Mouse (Mus musculus): Measurements from ENCODE around the gene Pagr1b. TPM values are rescaled to one million over a fixed set of nuclear protein-coding genes. Genes with fewer than 3 reads are reported as not detected.
A peak's percentile ranks its signal among the peaks of the same experiment; 100 is the strongest.

The Pagr1b gene
- total RNA-seq, 2 experiments from 2014 or later = not detected

DNA sequence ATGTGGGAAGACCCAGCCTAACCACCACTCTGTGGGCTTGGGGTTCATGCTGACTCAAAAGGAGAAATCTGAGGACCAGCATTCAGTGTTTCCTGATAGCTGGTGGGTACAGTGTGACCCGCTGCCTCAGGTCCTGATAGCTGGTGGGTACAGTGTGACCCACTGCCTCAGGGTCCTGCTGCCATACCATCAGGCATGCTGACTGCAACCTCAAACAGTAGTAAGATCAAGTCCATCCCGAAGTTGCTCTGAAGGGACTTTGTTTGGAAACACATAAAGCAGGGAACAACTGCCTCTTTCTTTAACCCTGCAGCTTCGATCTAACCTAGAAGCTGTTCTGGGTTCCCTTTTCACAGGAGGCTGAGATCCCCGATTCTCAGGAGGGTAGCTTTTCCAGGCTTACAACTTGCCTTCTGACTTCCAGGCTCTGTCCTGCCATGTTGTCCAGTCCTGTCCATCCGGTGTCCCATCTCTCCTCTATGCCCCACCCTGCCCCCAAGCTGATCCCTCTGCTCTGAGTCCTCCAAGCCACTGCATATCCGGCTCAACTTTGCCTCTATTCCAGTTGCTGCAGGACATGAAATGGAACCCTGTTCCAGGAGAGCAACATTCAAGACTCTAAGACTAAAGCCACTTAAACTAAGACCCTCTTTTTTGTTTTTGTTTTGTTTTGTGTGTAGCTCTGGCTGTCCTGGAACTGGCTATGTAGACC, 8.8 kb downstream of the Pagr1b start:
- DNase-seq = no peak

DNA sequence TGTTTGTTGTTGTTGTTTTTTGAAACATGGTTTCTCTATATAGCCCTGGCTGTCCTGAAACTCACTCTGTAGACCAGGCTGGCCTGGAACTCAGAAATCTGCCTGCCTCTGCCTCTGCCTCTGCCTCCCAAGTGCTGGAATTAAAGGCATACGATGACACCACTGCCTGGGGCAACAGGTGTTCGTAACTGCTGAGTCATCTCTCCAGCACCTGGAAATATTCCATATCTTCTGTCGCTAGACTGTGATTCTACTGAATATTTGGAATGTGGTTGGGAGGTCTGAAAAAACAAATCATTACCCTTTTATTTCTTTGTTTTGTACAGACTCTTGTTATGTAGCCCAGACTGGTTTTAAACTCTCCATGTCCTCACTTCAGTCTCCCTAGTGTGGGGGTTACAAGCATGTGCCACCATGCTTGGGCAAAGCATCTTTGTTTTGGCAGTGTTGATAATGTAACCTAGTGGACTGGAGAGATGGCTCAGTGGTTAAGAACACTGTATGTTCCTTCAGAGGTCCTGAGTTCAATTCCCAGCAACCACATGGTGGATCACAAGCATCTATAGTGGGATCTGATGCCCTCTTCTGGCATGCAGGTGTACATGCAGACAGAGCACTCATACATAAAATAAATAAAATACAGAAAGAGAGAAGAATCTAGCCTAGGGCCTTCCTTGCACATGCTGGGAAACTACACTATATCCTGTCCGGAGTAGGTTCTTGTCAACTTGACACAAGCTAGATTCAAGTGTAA, 12.0 kb downstream of the Pagr1b start:
- no peak for DNase-seq
- intact Hi-C loops (cut with DNase I) = no loop called here

More for the DNA sequence above, 8.8 kb downstream of the Pagr1b start:
- intact Hi-C loops (cut with DNase I) = no loop called here

DNA sequence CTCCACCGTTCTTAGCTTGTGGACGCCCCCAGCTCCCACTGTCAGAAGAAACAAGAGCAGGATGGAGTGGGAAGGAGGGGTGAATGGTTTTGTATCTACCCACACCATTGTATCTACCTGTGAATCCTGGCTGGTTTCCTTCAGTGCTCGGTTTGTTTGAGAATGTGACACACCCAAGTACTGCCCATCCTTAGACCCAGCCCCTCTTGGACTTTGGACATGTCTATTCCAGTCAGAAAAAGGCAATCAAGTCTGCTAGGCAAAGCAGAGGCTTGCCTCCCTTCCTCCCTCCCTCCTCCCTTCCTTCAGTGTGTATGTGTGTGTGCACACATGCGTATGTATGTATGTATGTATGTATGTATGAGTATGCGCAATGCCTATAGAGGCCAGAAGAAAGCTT, 12.7 kb downstream of the Pagr1b start:
- intact Hi-C loops (cut with DNase I) = no loop called here
- DNase-seq = no peak

DNA sequence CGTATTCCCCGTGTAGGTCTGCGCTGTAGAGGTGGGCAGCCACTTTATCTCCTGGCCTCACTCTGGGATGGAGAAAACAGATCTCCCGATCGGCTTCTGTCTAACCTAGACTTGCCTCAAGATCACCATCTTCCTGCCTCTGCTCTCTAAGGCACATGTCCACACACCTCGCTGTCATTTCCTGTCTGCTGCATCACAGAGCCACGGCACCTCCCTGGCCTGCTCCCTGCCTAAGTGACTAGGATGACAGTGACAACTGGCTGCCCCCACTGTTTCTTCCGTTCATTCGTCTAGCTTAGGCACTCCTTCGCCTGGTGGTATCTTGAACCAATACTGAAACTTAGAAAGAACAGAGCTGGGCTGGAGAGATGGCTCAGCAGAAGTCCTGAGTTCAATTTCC, 16.7 kb downstream of the Pagr1b start:
- intact Hi-C loops (cut with DNase I) = loop anchor here (5.0 kb wide), 1 partner anchor 52 kb away; the partner anchor contains the start of gene Asphd1
- no peak for DNase-seq

DNA sequence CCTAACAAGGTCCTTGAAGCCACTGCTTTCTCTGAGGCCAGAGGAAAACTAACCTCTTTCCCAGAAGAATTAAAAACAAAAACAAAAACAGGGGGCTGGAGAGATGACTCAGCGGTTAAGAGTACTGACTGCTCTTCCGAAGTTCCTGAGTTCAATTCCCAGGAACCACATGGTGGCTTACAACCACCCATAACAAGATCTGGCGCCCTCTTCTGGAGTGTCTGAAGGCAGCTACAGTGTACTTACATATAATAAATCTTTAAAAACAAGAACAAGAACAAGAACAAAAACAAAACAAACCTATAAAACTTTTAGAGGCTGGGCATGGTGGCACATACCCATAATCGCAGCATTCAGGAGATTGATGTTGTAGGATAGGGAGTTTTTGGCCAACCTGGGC, 19.8 kb downstream of the Pagr1b start:
- intact Hi-C loops (cut with DNase I) = loop anchor here (5.0 kb wide), 1 partner anchor 49 kb away; the partner anchor contains the start of gene Asphd1
- no peak for DNase-seq

DNA sequence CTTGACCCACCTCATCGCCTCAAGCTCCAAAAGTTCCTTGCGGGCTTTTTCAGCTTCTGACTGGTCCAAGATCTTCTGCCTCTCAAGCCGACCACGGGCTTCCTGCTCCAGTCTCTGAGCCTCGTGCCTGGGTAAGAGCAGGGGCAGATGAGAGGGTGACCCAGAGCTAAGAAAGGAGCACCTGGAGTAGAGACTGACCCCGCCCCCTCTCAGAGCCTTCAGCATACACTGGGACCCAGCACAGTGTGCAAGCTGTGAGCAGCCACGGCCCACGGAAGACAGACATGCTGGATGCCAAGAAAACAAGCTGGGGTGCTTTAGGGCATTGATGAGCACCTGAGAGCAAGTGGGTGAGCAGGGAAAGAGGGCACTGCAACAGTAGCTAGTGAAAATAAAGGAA, 27.5 kb downstream of the Pagr1b start:
- DNase-seq = no peak
- intact Hi-C loops (cut with DNase I) = no loop called here

DNA sequence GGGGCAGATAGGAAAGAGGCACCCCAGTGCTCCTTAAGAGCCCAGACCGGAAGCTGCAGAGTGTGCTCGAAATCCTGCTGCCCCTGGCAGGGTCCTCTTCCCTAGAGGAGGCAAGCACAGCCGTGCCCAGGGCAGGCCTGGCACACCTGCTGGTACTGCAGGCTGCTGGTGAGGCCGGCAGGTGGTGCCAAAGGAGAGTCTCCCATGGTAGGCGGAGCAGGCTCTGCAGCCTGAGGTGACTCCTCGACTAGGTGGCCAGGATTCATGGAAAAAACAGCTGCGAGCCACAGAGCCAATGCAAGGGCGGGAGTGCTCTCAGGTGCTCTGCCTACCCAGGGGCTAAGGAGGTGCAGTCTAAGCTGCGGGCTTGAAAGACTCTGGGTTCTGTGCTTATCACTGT, 30.0 kb downstream of the Pagr1b start:
- DNase-seq = peak in 1 of 2 experiments; percentile 26
- intact Hi-C loops (cut with DNase I) = loop anchor here (2.0 kb wide), 1 partner anchor 118 kb away; no protein-coding TSS in a partner anchor

DNA sequence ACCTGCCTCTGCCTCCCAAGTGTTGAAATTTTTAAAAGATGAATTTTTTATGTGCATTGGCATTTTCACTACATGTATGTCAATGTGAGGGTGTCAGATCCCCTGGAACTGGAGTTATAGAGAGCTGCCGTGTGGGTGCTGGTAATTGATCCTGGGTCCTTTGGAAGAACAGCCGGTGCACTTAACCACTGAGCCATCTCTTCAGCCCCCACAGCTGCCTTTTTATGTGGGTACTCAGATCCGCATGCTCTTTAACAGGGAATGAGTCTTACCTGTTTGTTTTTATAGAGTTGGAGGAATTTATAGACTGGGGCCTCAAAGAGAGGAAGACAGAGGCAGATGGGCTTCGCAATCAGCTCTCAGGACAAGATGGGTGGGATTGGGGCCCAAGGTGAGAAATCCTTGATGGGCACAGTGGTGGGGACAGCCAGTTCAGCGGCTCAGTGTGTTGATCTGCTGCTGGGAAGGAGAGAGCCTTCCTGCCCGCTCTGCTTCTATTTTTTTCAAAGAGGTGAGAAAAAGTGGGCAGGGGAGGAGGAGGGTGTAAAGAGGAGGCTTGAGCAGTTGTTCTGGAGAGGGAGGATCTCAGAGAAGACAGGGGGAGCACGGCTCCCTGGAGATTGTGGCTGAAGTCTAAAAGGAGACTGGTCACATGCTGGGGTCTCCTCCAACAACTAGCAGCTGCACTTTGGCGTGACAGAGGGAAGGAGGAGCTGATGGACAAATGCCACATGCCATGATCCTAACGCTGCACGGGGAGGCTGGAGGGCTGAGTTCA, 31.4 kb downstream of the Pagr1b start:
- intact Hi-C loops (cut with DNase I) = no loop called here

DNA sequence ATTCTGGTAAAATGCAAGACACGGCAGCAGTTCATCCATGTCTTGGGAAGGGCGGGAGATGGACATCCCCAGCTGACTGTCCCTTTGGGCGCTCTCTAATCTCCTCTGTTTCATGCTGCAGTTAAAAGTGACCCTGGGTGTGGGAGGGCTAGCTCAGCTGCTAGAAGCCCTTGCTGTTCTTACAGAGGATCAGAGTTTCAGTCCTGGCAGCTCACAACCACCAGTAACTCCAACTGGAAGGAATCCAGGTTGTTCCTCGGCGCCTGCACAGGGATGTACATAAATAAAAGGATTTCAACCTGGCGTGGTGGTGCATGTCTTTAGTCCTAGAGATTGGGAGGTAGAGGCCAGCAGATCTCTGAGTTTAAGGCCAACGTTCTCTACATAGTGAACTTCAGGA, 33.2 kb downstream of the Pagr1b start:
- intact Hi-C loops (cut with DNase I) = no loop called here
- no peak for DNase-seq

More for the DNA sequence above, 31.4 kb downstream of the Pagr1b start:
- no peak for DNase-seq

DNA sequence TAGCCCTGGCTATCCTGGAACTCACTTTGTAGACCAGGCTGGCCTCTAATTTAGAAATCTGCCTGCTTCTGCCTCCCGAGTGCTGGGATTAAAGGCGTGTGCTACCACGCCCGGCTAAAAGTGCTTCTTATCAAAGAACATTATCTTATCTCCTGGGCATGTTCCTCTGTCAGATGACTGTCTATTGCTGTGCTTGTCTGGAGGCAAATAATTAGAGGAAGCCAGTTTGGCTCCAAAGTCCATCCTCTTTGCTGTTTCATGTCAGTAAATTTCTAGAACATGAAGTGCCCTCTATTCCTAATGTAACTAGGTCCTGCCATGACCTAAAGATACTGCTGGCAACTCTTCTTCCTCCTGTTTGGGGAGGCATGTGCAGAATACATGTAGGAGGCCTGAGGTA, 34.2 kb downstream of the Pagr1b start:
- DNase-seq = no peak
- intact Hi-C loops (cut with DNase I) = no loop called here

DNA sequence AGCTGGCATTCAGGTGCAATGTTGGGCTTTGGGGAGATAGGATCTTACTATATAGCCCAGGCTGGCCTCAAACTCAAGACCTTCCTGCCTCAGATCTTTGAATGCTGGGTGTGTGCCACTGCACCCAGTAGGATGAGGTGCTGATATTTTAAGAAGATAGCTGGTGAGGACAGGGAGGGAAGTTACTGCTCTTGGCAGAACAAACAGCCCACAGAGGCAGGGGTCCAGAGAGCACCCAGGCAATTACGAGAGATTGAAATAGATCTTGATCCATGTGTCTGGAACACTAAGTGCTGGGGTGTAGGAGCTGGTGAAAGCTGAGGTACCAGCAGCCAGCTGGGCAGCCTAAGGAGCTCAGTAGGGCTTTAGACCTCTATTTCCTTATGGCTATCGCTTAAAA, 34.7 kb downstream of the Pagr1b start:
- intact Hi-C loops (cut with DNase I) = no loop called here
- DNase-seq = no peak

DNA sequence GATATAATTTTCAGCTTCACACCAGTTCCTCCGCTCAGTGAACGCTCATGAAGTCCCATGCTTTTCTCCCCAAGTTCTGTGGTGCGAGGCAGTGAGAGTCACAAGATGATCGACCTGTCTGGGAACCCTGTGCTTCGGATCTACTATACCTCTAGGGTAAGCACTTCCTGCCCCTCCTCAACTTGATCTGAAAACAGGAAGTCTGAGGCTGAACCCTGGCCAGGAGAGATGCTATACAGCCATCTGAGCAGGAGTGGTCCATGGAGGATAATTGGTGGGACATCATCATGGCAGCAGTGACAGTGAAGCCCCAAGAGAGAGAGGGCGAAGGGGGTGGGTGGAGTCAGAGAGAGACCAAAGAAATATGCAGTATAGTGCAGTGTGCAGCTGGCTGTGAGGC, 37.4 kb downstream of the Pagr1b start:
- intact Hi-C loops (cut with DNase I) = no loop called here
- DNase-seq = no peak

DNA sequence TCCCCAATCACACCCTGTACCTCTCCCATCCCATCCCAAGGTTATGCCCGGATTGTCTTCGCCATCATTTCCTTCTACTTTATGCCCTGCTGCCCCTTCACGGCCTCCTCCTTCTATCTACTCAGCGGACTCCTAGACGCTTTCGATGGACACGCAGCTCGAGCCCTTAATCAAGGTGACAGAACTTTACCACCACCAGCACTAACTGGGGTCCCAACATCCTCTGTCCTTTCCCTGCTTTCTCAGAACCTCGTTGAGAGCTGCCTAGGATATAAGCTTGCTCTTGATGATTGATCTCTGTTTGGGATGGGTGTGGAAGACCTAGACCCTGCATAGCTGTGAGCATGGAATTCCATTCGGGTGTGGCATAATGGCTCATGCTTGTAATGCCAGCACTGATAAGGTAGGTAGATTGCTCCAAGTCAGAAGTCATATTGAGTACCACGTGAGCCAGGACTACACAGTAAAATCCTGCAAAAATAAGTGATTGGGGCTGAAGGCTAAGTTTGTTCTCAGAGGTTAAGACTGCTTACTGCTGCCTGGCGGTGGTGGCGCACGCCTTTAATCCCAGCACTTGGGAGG, 39.3 kb downstream of the Pagr1b start:
- no peak for DNase-seq
- intact Hi-C loops (cut with DNase I) = loop anchor here (2.0 kb wide), 1 partner anchor 38 kb away; the partner anchor contains the start of gene Mvp

DNA sequence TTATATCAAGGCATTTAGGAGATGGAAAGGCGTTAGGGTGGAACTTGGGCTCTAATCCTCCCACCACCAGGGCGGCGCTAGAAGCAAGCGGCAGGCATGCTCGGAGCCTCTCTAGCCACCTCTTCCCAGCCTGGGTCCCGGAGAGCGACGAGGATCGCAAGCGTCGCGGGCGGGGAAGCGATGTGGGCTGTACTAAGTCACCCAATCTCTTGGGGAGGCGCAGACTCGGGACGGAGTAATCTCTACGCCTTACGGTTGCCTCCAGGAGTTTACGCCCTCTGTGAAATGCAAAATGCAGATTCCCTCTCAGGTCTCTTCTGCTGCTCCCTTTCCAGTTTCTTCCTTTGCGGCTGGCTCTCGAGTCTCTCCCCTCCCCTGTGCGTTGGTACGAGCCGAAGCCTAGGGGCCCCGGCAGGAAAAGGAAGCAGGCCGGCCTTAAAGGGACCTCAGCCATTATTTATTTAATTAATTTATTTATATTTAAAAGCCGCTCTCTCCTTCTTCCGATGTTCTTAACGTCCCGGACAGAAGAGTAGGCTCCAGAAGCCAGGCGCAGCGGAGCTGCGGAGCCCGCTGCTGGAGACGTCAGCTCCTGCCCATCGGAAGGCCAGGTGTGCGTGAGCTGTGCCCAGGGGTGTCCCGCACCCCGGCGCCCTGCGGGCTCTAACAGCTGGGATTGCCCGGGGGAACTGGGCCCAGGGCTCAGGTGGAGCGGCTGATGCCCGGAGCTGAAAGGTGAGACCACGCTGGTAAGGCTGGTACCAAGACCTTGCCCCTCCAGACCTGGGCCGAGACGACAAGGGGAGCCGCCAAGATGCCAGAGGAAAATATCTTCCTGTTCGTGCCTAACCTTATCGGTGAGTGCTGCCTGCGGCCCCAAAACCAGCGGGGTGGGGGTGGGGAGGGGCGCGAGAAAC, 40.1 kb downstream of the Pagr1b start, which contains the start of gene Cdiptos:
Gene Cdiptos (minus strand): TSS at position 149 of the 917 bp plus-strand sequence.
- intact Hi-C loops (cut with DNase I) = loop anchor here (1.0 to 2.0 kb wide), 2 partner anchors 26 to 39 kb away; partner anchors contain the start of genes Mvp and Sez6l2
- DNase-seq = peak; percentile 97 to 98

DNA sequence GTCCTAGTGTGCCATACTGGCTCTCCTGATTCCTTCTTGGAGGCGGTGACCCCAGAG, 40.6 kb downstream of the Pagr1b start, which contains the start of gene Cdipt:
Gene Cdipt (plus strand): TSS at position 22 of the 57 bp plus-strand sequence.
- no peak for DNase-seq
- intact Hi-C loops (cut with DNase I) = loop anchor here (1.0 kb wide), 1 partner anchor 25 kb away; the partner anchor contains the start of gene Sez6l2

DNA sequence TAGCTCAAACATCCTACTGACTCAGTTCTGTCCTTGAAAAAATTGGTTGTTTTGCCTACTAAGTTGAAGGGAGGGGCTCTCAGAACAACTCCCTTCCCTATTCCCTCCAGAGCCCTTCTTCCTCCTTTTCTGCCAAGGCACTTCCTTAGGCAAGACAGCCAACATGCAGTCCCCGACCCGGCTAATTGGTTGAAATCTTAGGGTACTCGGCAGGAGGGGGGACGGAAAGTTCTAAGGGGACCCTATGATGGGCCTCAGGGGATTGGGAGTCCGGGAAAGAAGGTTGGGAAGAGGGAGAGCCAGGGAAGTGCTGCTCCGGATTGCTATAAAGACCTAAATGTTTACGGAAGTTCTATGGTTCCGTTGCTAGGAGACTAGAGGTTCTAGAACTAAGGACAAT, 40.8 kb downstream of the Pagr1b start:
- no peak for DNase-seq
- intact Hi-C loops (cut with DNase I) = loop anchor here (1.0 kb wide), 1 partner anchor 25 kb away; the partner anchor contains the start of gene Sez6l2

DNA sequence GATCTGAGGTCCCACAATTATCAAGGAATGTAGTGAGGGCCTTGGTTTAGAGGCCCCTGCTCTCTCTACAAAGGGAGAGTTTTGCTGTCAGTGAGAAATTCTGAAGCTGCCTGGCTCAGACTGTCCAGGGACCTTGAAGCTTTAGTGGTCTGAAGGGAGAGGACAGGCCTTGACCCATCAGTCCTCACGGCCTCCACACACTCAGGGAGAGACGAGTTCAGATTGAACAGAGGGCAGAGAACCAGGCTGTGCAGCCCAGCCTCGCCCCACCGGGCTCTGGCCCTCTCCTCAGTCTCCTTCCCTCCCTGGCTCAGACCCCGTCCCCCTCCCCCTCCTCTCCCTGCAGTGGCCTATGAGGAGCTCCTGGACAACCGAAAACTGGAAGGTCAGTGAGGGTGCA, 48.9 kb downstream of the Pagr1b start:
- intact Hi-C loops (cut with DNase I) = no loop called here
- no peak for DNase-seq

DNA sequence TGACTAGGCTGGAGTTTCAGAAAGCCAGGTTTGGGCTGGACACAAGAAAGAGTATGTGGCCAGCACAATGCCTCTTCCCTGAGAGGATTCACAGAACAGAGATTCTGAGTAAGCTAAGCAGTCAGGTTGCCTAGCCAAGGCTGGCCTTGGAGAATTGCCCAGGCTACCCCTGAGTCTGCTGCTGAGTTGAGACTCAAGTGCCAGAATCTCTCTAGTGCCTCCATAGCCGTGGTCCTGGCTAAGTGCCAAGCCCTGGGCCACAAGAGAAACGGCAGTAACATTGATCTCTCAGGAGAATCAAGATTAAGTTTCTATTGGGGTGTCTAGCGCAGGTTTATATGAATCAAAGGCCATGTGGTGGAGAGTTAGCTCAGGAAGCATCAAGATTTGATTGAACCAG, 50.7 kb downstream of the Pagr1b start:
- DNase-seq = no peak
- intact Hi-C loops (cut with DNase I) = no loop called here

DNA sequence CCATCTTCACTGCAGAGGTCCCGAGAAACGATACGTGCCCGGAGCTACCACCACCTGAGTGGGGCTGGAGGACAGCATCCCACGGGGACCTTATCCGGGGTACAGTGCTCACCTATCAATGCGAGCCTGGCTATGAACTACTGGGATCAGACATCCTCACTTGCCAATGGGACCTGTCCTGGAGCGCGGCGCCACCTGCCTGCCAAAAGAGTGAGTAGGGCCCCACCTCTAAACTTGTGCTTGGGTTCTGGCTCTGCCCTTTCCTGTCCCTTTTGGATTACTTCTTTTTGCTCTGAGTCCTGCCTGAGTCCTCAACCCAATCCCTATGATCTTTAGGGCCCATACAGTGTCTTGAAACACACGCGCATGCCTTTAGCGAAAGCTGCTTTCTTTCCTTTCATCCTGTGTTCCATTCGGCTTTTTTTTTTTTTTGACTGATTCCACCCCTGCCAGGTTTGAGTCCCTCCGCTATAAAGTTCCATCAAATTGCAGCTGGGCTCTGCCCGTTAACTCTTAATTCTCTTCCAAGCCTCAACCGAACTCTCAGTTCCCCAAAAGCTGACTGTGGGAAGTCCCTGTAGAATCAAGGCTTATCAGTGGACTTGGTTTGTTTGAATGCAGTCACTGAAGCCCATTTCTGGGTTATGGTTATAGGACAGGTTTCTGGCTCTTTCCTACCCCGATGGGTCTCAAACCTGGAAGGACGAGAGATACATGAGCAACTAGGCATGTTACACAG, 52.6 kb downstream of the Pagr1b start:
- intact Hi-C loops (cut with DNase I) = loop anchor here (2.0 kb wide), 1 partner anchor 141 kb away; no protein-coding TSS in a partner anchor
- DNase-seq = peak; percentile 28 to 43

All from heart, postnatal 36 days (tissue).